Mouse (Mus musculus) lung, adult 10 weeks (tissue): ENCODE measurements around the gene Efcc1. TPM values are rescaled to one million over a fixed set of nuclear protein-coding genes. Genes with fewer than 3 reads are reported as not detected.

ENCODE experiments used
- polyA plus RNA-seq: library from polyadenylated mRNA; stranded (reverse); fragments of 350-450 nt; fragmentation: Illumina TruSeq; extraction: RNeasy Lipid Tissue Mini Kit (QIAGEN cat#74804); gene quantifications from one replicate; pipeline ENCODE4 v1.2.3, GENCODE M21; 2014; ENCODE audit warnings: low read depth, low replicate concordance; ENCODE audit not compliant: insufficient read depth

Efcc1 gene
- polyA plus RNA-seq, result 2.0 TPM

GRCm38 (mm10) chr6:87730591-87731462, at the start of gene Efcc1:
Gene Efcc1, plus strand, starts transcription at chr6:87730869.

GRCm38 (mm10) chr6:87777842-87778241, 47.2 kb downstream of the Efcc1 start, which contains the start of gene Gp9:
Gene Gp9, plus strand, starts transcription at chr6:87778072.

Other genes starting within 250 kb of the Efcc1 start
- gene Arhgap25, start 197.6 kb upstream of the Efcc1 start, polyA plus RNA-seq, result 9.5 TPM
- gene Prokr1, start 140.1 kb upstream of the Efcc1 start, polyA plus RNA-seq, result 0.12 TPM
- gene Aplf, start 58.7 kb upstream of the Efcc1 start, polyA plus RNA-seq, result 2.8 TPM
- gene Gp9, start 47.2 kb downstream of the Efcc1 start, polyA plus RNA-seq, result 4.0 TPM
- 8.8 TPM for gene Rab43, start 81.3 kb downstream of the Efcc1 start, polyA plus RNA-seq
- gene Gm45140, start 104.9 kb downstream of the Efcc1 start, polyA plus RNA-seq, result 2.6 TPM
- gene Isy1, start 107.9 kb downstream of the Efcc1 start, polyA plus RNA-seq, result 23.1 TPM
- gene Cnbp, start 120.2 kb downstream of the Efcc1 start, polyA plus RNA-seq, result 343 TPM
- gene Copg1, start 156.9 kb downstream of the Efcc1 start, polyA plus RNA-seq, result 34.2 TPM
- 17.0 TPM for gene Hmces, start 183.1 kb downstream of the Efcc1 start, polyA plus RNA-seq